Mouse (Mus musculus): ENCODE measurements around the gene Gm10322.

- TF ChIP-seq CHD2 (IDR thresholded peaks at IDR 0.05; ENCODE audit: low read depth, low read length) = no peak
- no peak for TF ChIP-seq HCFC1 (IDR thresholded peaks at IDR 0.05; ENCODE audit: borderline replicate concordance, insufficient read depth, low read length)
Observed at GRCm38 (mm10) chr10:59579645-59580044, 36.2 kb upstream of the Gm10322 start.

Data from ES-E14 (cell line).